Mouse (Mus musculus) kidney, postnatal 0 days (tissue): ENCODE results near the gene Xpot. TPM values are rescaled to one million over a fixed set of nuclear protein-coding genes. Genes with fewer than 3 reads are reported as not detected.

Experiments
- ATAC-seq: fragments of 200-750 bp; cut with Nextera tagmentation; replicated peaks from 2 replicates; pipeline ENCODE4 v1.8.0; 2017; ENCODE audit warnings: low read depth, moderate number of reproducible peaks, moderate TSS enrichment, moderate library complexity; ENCODE audit not compliant: low FRiP score
- DNase-seq: peaks from one replicate; pipeline ENCODE4 v3.0.0-alpha.2; 2016; ENCODE audit warnings: low spot score
- H3K27ac ChIP-seq: fragments of 300-500 bp; sonication (generic); 2 replicates; pipeline ENCODE4 v1.5.1; 2014; ENCODE audit warnings: mild to moderate bottlenecking
- H3K27me3 ChIP-seq: fragments of 300-500 bp; sonication (generic); 2 replicates; pipeline ENCODE4 v1.6.1; 2014; ENCODE audit warnings: low read length, mixed read lengths; ENCODE audit not compliant: insufficient read depth
- H3K36me3 ChIP-seq: fragments of 300-500 bp; sonication (generic); 2 replicates; pipeline ENCODE4 v1.6.1; 2014; ENCODE audit warnings: low read length, mixed read lengths; ENCODE audit not compliant: insufficient read depth
- H3K4me1 ChIP-seq: fragments of 300-500 bp; sonication (generic); replicated peaks from 2 replicates; pipeline ENCODE4 v1.6.1; 2014; ENCODE audit warnings: antibody characterized with exemption, low read length, mixed read lengths; ENCODE audit not compliant: insufficient read depth
- H3K4me2 ChIP-seq: fragments of 300-500 bp; sonication (generic); 2 replicates; pipeline ENCODE4 v1.6.1; 2014; ENCODE audit warnings: mild to moderate bottlenecking, low read length, moderate library complexity, mixed read lengths
- H3K4me3 ChIP-seq: fragments of 300-500 bp; sonication (generic); replicated peaks from 2 replicates; pipeline ENCODE4 v1.5.1; 2014; ENCODE audit warnings: low read depth, low read length
- H3K9ac ChIP-seq: fragments of 300-500 bp; sonication (generic); 2 replicates; pipeline ENCODE4 v1.6.1; 2014; ENCODE audit warnings: low read depth, low read length
- H3K9me3 ChIP-seq: fragments of 300-500 bp; sonication (generic); replicated peaks from 2 replicates; pipeline ENCODE4 v1.6.1; 2016; ENCODE audit warnings: low read length, inconsistent platforms, mixed read lengths
- CTCF ChIP-seq: IDR thresholded peaks from 2 replicates; pipeline ENCODE4 v1.5.1; 2016; ENCODE audit warnings: antibody characterized with exemption, low read depth, mild to moderate bottlenecking, moderate library complexity
- WGBS: fragments of 180-500 bp; shearing (Covaris S2); extraction: QIAGEN DNeasy Blood & Tissue Kit; methylation state at CpG from one replicate; pipeline ENCODE4 v1.1.7; 2014; 5-methylcytosine and 5-hydroxymethylcytosine counted together
- polyA plus RNA-seq: library from polyadenylated mRNA; unstranded; fragments of >200 nt; fragmentation: Nextera tagmentation; extraction: Ambion mirVana; gene quantifications from 2 replicates; pipeline ENCODE4 v1.2.1, GENCODE M21; 2015

Xpot gene
- polyA plus RNA-seq, 1 experiment from 2014 or later = 33.0 TPM

DNA sequence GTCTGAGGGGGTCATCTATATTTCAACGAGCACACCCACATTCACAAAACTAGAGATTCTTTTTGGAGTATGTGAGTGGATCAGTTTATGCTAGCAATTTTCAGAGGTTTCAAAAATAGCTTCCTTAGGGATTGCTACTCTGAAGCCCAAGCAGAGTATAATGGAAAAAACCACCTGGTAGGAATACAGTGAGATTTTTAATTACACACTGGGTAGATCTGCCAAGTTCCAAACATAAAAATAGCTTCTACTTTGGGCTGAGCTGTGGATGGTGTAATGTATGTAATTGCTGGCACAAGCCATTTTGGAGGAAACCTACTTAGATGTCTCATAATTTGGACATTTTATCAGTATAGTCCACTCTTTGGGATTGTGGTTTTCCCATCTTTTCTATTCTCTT lies 26.9 kb upstream of the Xpot start:
- H3K4me2 ChIP-seq = no peak overlapping the region
- DNase-seq (no peak), ATAC-seq (no peak)
- H3K9ac ChIP-seq = no peak overlapping the region
- H3K4me1 ChIP-seq = no peaks in the 10 kb centered on the region
- H3K4me3 ChIP-seq = no peak overlapping the region
- 92% methylated on average over 1 of the region's 1 CpGs for WGBS
- H3K27me3 ChIP-seq = no peaks in the 10 kb centered on the region
- no peak for TF ChIP-seq CTCF
- no peak overlapping the region for H3K27ac ChIP-seq
- H3K36me3 ChIP-seq = no peaks in the 10 kb centered on the region
- no peaks in the 10 kb centered on the region for H3K9me3 ChIP-seq

DNA sequence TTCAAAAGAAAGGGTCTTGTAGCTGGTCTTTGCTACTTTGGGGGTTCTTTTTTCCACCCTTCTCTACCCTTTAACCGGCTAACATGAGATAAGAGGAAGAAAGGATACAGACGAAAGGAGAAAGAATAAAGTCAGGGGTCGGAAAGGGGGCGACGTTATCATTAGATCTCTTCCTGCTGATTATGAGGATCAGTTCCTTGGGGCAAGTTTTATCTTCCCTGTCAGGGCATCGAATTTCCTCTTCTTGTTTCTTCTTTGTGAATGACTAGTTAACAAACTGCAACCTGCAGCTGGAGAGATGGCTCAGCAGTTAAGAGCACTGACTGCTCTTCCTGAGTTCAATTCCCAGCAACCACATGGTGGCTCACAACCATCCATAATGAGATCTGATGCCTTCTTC lies 20.2 kb upstream of the Xpot start:
- no peaks in the 10 kb centered on the region for H3K9me3 ChIP-seq

DNA sequence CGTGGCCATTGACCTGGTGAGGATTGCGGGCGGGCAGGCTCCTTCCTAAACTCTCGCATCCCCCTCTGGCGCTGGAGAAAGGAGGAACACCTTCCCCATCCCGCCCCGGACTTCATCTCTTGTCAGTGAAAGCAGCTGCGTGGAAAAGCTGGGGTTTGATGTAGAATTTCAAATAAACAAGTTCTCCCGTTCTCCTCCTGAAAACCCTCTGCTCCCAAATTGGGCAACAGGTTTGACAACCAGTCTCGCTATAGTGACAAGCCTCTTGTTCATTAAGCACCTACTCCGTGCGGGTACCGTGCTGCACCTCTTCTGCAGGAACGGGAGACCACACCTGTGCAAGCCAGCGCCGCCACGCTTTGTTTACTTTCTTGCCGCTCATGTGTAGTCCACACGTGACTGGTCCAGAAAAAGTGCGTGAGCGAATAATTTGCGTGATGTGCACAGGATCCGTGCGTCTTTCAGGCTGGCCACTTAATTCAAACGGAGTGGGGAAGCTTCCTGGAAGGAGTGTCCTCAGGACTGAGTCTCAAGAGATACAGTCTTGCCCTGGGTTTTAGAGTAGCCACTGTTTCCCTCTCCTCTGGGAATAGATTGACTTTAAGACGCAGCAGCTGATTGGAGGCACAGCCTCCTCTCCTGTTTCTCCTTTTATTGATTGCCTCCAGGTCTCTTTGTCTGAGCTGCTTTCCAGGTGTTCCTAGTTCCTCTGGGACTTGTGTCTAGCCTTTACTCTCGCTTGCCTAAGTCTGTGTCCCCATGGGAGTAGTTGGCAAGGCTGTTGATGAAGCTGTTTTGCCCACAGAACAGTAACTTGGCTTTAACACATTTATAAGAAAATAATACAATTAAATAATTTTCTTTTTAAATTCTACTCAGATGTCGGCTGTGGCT lies 16.2 kb upstream of the Xpot start:
- Histone ChIP-seq H3K36me3 (no peaks in the 10 kb centered on the region), H3K4me2 (peak overlapping the region; percentile 98), H3K9me3 (no peaks in the 10 kb centered on the region), H3K27ac (no peak overlapping the region), H3K4me1 (no peaks in the 10 kb centered on the region), H3K27me3 (peaks cover 5% of the 10 kb centered on the region), H3K4me3 (peak overlapping the region; percentile 52), H3K9ac (peak overlapping the region; percentile 50)
- 6% methylated on average over 28 of the region's 28 CpGs for WGBS
- DNase-seq (no peak), ATAC-seq (no peak)
- TF ChIP-seq CTCF = no peak

More for the DNA sequence above, 20.2 kb upstream of the Xpot start:
- no peak for TF ChIP-seq CTCF
- no peak overlapping the region for H3K9ac ChIP-seq
- DNase-seq (no peak), ATAC-seq (no peak)
- H3K36me3 ChIP-seq = no peaks in the 10 kb centered on the region
- no peaks in the 10 kb centered on the region for H3K4me1 ChIP-seq
- no peak overlapping the region for H3K4me3 ChIP-seq
- H3K27ac ChIP-seq = no peak overlapping the region
- WGBS = 63% methylated on average over 6 of the region's 6 CpGs
- no peaks in the 10 kb centered on the region; the same call in none of the 2 replicates for H3K27me3 ChIP-seq
- H3K4me2 ChIP-seq = no peak overlapping the region

DNA sequence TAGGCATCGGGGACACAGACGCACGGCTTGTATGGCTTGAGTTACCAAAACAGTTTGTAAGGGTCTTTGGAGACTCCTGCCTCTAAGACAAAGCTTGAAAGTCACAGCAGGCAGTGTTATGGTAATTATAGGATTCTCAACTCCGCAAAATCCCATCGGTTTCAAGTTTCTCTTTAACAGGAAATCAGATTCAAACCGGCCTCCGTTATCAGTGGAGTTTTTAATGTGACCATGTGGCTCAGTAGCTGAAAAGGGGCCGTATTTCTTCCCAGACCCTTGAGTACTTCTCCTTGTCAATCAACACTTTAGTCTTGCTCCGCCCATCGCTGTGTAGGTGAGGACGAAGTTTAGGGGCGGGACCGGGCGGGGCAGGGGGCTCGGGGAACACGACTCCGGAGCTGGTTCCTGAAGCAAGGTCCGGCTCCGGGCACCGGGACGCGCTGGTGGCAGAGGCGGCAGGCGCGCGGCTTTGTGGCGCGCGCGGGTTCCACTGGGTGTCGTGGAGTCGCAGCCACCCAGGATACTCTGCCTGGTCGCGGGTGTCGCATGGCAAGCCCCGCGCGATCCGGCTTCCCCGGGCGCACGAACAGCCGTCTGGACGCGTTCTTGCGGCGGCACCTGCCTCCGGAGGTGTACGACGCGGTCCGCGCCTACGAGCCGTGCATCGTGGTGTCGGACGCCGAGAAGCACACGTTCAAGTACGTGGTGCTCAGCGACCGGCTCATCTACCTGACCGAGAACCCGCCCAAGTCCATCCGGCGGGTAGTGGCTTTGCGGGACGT lies 15.3 kb upstream of the Xpot start, which contains the start of gene D930020B18Rik:
Gene D930020B18Rik (plus strand): TSS at position 317 of the 782 bp plus-strand sequence.
- DNase-seq (peak; percentile 28), ATAC-seq (peak; percentile 46; the same call in 1 of the 2 replicates)
- H3K36me3 ChIP-seq = no peaks in the 10 kb centered on the region
- no peaks in the 10 kb centered on the region for H3K9me3 ChIP-seq
- under 1% methylated on average over 68 of the region's 69 CpGs for WGBS
- H3K27ac ChIP-seq = no peak within 1 kb of the TSS
- H3K4me2 ChIP-seq = peak within 1 kb of the TSS; percentile 98
- no peak for TF ChIP-seq CTCF
- H3K4me1 ChIP-seq = no peaks in the 10 kb centered on the region
- peak within 1 kb of the TSS; percentile 50 for H3K9ac ChIP-seq
- H3K4me3 ChIP-seq = peak within 1 kb of the TSS; percentile 52
- H3K27me3 ChIP-seq = peaks cover 5% of the 10 kb centered on the region

DNA sequence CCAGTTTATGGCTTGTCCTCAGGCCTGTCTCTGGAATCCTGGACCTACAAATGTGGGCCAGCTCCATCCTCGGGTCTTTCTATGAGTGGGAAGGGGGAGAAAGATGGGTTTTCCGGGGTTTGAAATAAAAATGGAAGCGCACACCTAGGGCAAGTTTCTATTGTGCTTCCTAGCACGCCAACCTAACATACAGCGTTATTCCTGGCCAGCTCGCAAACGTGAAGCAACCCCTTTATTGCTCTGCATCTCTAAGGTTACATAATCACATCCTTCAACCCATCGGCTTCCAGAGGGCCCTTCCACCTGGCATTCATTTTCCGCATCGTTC lies 14.8 kb upstream of the Xpot start:
- TF ChIP-seq CTCF = no peak
- H3K27ac ChIP-seq = no peak overlapping the region
- peak overlapping the region; percentile 98 for H3K4me2 ChIP-seq
- no peaks in the 10 kb centered on the region for H3K36me3 ChIP-seq
- no peak for ATAC-seq
- H3K4me3 ChIP-seq = peak overlapping the region; percentile 52
- peaks cover 5% of the 10 kb centered on the region for H3K27me3 ChIP-seq
- no peaks in the 10 kb centered on the region for H3K9me3 ChIP-seq
- DNase-seq = no peak
- 15% methylated on average over 10 of the region's 10 CpGs for WGBS
- H3K4me1 ChIP-seq = no peaks in the 10 kb centered on the region
- H3K9ac ChIP-seq = 0 out of 2 replicates have a peak overlapping the region, but pooled peaks have one; percentile 50
